Mouse (Mus musculus) spleen, adult 2 months (tissue): ENCODE measurements around the gene Cmya5.

ENCODE experiments used
- CTCF ChIP-seq: fragments of 200-500 bp; IDR thresholded peaks from 2 replicates; pipeline ENCODE4 v1.5.1; 2011; ENCODE audit warnings: mild to moderate bottlenecking, inconsistent platforms; ENCODE audit not compliant: insufficient read depth, insufficient read length, insufficient replicate concordance; ENCODE audit errors: extremely low read depth
- POLR2A ChIP-seq: fragments of 200-500 bp; IDR thresholded peaks from 2 replicates; pipeline ENCODE4 v1.6.1; 2011; ENCODE audit warnings: low read depth, low read length, inconsistent platforms

GRCm38 (mm10) chr13:92992823-92993222, 151.7 kb downstream of the Cmya5 start:
- TF ChIP-seq CTCF (no peak), POLR2A (no peak)
